Mouse (Mus musculus) induced T-regulatory cell, adult 2 months (primary cell): ENCODE data around the gene Arhgef12.
A peak's percentile ranks its signal among the peaks of the same experiment; 100 is the strongest.

Source experiments
- DNase-seq: peaks from one replicate; pipeline ENCODE4 v3.0.0-alpha.2; 2012; ENCODE audit warnings: low read depth

Arhgef12 gene

DNA sequence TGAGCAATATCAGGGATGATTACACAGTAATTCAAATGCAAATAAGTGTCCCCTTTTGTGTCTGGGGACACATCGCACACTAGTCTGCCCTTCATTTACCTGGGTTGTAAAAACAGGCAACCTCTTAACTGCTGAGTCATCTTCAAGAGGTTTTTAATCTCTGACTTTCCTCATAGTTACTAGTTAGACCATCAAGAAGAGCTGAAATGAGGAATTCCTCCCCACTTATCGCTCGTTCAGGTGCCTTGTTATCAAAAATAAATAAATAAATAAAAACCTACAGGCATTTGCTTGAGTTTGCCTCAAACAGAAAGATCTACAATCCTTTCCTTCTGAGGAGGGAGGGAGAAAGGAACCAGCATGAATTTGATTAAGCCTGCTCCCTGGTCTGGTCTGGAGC is 1.7 kb upstream of the Arhgef12 start:
- no peak for DNase-seq

DNA sequence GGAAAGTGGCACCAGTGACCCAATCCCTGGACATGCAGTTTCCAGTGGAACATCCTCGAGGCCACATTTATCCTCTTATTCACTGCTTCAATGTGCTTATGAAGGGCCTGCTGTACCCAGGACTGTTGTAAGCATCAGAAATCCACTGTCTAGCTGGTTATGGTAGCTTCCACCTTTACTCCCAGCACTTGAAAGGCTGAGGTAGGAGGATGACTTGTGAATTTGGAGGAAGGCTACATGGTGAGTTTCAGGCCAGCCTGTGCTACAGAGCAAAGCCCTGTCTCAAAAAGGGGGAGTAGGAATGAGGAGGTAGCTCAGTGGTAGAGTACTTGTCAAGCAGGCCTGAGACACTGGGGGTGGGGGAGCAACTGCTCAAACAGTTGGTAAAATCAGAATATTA is 1.0 kb upstream of the Arhgef12 start:
- no peak for DNase-seq

DNA sequence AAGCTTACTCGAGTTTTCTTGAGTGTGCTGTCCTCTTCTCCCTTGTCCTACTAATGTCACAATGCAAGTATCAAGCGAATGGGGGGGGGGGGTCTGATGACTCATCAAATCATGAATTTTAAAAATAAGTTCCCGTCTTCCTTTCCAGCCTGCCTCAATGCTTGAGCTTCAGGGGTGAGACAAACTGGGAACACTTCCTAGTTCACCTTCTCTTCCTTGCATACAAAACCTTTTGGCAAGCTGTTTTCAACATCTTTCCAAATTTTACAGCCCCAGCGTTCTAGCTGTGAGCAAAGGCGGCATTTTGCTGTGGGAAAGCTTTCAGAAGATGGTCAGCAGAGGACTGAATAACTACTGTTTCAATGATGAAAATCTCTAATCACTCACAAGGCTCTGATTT is 516 bp upstream of the Arhgef12 start:
- DNase-seq: no peak

DNA sequence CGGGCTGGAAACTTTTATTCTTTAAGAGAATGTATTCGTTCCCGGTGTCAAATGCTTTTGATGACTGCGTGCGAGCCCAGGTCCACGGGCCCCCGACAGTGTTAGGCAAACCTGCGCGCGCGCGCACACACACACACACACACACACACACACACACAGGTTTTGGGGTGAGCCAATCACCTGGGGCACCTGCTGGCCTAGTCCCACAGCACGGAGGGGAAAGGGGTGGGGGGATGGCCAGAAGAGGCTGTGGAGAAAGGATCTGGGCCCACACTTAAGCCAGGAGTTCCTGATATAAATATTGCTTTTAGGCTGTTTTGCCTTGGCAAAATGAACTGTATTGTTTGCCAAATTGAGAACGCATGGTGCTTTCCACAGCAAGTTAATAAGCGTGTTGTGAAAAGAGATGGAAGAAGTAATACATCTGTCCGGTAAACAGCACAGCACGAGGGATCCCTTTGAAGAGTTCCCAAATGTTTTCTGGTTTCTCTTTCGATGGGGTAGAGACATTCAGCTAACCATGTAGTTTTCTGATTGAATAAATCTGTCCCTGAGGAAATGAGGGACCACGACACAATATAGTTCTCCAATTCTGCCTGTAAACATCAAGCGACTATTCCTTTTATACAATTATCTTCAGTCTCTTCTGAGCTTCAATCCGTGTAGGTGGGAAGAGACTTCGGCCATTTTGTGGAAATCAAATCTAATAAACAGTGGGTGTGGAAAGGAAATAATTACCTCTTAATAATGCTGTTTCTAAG is 433 bp downstream of the Arhgef12 start:
- DNase-seq: peak; percentile 65

DNA sequence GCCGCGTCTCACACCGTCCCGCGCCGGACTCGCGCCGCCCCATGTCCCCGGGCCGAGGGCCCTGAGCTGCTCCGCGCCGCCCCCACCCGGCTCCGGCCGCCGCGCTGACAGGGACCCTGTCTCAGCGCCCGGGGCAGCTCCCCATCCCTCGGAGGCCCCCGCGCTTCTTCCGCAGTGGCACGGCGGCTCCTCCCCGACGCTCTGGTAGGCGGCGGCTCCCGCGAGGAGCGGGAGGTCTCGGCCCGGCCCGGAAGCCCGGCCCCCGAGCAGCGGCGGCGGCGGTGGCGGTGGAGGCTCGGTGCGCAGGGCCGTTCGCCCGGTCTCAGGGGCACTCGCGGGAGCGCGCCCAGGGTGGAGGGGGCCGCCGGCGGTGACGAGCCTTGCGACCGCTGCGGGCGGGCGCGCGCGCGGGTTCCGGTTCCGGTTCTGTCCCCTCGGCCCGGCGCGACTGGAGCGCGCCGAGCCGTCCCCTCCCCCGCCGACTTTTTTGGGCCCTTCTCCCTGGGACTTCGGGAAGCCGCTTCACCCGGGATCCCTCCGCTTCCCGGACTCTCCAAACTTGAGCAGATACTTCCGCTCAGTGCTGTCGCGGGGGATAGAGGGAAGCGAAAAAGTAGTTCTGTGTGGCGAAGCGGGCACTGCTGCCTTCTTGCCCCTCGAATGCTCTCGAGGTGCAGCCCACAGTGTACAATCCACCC is 1.2 kb downstream of the Arhgef12 start:
- peak; percentile 81 for DNase-seq

DNA sequence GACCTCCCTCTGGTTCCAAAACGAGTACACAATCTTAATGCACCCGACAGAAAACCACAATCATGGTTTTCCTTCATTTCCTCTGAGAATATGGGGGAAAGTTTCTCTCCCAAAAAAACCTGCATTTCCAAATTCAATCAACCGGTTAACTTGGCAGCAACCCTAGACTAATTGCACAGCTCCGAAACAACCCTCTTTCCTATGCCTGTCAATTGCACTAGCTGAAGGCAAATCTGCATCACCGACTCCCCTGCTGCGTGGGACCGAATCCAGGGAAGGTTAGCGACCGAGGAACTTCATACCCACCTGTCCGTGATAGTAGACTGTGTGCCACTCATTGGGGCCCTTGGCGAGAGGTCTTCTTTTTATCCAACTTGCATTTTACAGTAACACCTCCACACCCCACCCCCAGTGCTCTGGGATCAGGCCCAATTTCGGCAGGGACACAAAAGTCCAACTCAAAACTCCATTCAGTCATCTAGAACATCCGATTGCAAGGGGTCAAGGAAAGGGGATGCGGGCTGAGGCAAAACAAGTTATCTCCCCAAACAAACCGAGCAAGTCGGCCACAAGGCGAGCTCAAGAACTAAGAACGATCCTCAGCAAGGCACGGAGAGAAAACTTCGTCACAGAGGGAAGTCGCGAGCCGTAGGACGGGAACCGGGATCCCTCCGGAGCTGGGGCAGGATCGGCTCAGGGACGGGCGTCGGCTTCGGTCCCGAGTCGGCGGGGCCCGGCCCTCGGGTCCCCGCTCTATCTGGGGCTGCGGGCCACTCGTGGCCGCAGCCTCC is 2.0 kb downstream of the Arhgef12 start:
- peak; percentile 59 for DNase-seq

DNA sequence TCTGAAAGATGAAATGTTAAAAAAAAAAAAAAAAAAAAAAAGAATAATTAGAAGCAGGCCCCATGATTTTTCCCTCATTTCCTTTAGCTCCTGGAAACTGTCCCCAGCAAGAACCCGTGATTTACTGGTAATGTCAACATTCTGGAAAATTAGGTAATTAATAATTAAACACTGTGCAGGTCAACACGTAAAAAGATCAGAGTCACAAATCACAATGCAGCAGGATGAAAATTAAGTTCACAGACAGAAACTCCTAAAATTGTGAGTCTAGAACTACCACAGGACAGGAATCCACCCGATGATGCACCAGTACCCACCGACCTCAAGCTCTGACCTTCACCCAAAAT is 2.5 kb downstream of the Arhgef12 start:
- DNase-seq: no peak

DNA sequence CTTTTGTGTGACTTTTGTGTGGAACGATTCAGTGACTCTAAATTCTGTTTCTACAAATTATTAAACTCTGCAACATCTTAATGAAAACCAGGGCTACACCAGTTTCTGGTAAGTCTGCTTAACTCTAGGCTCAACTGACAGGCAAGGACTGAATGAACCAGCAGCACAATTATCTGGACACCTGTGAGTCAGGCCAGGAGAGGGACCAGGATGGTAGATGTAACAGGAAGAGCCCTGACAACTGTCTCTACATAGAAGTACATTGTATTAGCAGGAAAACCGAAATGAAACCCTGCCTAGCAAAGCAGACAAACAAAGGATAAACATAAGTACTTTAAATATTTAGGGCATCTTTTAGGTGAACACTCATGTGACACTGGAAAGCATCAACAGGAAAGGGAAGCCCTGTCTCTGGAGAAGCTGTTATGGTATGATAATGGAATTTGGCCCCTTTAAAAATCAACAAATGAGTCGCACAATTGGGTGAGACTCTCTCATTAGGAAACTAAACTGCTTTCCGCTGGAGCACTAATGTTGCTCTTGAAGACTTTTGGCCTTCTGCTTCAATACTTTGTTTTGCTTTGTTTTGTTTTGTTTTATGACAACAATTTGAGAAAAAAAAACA is 3.3 kb downstream of the Arhgef12 start:
- DNase-seq: peak; percentile 24

DNA sequence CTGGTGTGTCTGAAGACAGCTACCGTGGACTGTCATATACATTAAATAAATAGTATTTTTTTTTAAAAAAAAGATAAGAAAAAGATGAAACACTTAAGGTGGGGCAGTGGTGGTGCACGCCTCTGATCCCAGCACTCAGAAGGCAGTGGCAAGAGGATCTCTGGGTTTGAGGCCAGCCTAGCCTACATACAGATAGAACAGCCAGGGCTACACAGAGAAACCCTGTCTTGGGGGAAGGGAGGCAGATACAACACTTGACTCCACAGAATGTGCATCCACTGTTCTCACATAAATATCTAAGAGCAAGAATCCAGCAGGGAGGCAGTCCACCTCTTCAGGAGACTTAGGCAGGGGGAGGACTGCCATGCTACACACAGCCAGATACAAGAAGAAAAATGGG is 4.1 kb downstream of the Arhgef12 start:
- no peak for DNase-seq

DNA sequence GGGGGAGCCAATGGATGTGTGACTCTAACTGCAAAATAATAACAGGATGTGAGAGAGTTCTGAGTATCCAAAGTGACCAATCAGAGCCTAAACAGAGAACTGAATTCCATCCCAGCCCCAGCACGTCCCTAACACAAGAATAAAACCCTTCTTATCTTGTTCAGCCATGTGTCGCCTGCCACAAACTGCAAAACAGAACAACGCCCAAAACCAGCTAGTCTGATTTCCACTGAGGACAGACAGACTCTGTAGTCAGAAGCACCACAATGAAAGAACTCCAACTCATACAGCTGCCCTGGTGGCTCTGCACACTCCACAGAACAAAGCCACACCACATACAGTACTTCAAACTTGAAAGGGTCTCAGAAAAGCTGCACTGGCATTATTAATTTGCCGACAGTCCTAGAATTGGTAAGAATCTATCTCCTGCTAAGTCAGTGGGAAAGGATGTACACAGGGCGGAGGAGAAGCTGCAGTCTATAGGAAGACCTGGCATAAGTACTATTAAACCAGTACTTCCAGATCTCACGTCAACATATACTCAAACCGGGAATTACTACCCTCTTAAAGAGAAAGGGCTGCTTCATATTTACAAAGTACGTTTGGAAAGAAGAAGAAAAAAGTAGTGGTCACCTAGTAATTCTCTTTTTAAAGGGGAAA is 5.0 kb downstream of the Arhgef12 start:
- DNase-seq: peak; percentile 25

DNA sequence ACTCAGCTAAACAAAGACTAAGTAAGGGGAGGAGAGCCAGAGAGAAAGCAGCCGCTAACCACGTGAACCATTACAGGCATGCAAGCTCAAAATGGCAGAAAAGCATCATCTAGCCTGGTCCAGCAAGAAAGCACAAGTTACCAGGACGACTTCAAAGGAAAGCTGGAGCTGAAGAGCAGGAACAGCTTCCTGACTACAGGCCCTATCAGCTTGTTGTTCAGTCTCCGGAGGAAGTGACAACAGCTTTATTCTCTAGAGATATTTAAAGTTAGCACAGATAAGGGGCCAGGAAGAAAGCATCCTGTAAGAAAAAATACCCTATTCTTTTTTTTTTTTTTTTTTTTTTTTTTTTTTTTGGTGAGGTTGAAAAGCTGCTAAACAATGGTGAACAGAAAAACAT is 8.1 kb downstream of the Arhgef12 start:
- DNase-seq: peak; percentile 18

DNA sequence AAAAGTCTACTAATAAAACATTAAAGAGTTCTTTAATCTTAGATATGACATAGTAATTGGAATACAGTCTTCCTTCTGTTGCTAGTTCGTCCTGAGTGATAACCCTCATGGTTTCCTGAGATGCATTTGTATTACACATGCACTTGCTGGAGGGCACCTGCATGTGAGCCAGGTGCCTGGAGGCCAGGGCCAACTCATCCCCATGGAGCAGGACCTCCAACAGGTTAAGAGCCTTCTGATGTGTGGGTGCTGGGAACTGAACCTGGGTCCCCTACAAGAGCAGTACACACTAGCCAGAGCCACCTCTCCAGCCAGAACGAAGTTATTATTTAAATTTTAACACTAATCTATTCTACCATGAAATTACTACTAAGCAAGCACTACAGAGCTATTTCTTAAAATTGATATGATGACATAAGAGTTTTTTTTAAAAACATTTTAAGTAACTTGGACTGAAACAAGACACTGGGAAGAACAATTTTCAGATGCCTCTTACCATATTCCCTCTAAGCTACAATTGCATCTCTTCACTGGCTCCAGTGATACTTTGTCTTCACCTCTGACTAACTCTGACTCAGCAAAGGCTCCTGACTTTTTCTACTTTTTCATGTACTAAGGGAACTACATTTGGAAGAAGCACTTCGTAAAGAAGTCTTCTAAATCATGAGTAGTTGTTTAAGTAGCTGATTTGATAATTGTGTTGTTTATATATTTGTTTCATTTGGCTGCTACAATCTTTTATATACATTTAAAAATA is 9.1 kb downstream of the Arhgef12 start:
- DNase-seq: no peak

DNA sequence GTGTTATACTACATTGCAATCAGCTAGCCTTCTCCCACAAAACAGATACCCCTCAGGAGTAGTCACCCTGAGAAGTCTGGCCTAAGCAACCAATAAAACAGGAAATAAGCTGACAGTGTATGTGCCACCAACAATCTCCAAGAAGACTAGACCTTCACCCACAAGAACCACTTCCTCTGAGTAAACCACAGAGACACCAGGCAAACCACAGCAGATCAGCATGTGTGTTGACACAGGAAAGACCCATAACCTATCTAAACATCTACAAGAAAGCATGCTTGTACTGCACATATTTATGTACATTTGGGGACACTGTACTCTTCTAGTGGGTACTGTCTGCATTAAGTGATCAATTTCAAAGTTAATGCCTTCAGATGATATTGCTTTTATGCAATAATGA is 10.7 kb downstream of the Arhgef12 start:
- peak; percentile 79 for DNase-seq

DNA sequence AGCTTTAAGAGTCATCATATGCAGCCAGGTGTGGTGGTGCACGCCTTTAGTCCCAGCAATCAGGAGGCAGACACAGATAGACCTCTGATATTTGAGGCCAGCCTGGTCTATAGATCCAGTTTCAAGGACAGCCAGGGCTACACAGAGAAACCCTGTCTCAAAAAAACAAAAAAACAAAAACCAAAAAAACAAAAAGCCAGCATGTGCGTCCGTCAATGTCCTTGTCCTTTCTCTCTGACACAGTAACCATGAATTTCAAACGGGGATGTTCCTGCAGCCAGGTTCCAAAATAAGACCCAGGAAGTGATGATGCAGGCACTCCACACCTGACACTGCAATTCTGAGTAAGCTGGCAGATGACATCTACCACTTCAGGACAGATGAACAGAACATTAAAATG is 12.2 kb downstream of the Arhgef12 start:
- DNase-seq: no peak

DNA sequence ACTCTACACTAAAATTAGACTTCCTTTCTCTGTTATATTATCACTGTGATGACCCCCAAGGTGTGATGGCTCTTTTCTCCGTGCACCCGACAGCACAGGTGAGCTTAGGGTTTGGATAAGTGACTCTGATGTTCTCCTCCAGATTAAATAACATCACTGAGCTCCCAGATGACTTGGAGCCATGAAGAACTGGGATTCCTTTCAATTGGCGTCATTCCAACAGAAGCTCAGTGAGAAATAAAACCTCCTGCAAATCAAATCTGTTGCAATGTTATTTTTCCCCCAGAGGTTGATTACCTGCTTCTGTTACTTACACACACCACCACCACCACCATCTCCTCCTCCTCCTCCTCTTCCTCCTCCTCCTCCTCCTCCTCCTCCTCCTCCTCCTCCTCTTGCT is 13.2 kb downstream of the Arhgef12 start:
- no peak for DNase-seq

DNA sequence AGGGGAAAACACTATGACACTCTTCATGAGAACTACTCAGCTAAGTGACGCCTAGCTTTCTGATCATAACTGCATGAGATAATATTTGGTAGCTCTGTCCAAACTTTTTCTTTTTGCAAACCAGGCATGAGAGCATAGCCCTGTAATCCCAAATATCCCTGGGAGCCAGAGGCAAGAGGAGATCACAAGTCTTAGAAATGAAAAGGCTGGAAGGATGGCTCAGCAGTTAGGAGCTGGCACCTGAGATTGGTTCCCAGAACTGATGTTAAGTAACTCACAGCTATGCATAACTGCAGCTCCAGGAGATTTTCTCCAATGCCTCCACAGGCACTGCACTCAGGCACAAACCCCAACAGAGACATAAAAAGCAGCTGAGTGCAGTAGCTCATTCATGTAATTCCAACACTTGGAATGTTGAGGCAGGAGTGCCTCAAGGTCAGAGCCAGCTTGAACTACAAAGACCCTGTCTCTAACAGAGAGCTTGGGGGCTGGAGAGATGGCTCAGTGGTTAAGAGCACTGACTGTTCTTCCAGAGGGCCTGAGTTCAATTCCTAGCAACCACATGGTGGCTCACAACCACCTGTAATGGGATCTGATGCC is 21.3 kb downstream of the Arhgef12 start:
- DNase-seq: no peak

DNA sequence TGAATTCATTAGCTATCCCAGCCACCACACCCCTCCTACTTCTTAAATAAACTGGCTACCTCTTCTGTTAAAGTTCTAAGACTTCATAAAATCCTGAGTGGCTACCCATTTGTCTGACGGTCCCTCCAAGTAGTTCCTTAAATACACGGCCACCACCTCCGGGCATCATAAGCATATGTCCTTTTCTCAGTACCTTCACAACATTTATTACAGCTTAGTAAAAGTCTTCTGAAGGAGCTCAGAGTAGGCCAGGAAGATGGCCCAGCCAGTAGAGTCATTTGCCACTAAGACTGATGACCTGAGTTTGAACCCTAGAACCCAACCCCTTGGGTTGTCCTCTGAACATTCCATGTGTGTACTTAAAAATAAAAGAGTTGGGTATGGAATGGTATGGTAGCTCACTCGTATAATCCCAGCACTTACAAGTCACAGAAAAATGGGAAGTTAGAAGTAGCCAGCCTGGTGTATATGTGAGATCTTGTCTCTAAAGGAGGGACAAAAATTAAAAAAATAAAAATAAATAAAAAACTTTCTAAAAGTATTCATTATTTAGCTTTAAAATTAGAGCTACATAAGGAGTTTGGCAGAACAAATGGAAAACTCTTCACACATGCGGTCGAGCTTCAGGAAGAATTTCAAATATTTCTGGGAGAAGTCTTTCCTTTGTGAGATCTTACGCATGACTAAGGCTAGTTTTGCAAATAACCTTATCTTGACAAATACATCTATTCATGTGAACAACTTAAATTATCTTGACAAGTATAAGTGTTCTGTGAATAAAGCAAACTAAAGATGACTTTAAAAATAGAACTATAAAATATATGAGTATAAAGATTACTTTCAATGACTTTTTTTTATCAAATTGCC is 22.3 kb downstream of the Arhgef12 start:
- no peak for DNase-seq

DNA sequence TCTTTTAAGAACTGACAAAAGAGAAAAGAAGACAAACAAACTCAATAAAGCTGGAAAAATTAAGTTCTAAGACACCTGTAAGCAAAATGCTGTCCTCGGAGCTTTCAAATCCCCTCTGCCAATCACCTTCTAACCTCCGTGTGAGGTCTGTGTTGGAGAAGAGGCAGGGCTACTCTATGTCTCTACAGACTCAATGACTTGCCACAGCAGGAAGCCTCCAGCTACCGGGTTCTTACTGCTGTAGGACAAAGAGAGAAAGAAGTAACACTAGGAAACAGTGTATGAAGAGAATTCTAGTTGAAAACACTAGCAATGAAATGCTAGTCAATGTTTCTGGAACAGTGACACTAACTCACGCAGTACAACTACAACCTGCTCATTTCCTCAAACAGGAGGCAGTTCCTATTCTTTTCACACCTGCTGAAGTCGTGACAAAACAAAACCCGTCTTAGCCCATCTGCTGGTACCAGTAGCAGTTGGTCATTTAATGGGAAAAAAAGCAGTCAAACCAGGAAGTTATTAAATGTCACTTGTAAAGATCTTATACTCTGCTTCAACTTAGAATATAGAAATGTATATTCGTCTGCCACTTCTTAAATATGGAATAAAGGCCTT is 23.5 kb downstream of the Arhgef12 start:
- DNase-seq: no peak

DNA sequence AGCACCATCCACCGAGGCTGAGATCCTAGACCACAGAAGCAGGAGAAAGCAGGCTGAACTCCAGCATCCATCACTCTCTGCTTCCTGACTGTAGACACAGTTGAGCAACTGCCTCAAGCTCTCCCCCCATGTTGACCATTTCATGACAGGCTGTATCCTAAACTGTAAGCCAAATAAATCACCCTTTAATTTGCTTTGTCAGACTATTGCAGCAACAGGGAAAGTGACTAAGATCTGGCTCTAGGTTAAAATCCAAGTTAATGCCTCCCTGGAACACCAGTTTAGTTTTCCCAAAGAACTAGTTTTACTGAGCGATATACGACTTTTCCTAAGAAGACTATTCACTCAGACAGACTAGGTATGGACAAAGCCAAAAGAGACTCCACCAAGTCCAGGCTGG is 28.3 kb downstream of the Arhgef12 start:
- no peak for DNase-seq

DNA sequence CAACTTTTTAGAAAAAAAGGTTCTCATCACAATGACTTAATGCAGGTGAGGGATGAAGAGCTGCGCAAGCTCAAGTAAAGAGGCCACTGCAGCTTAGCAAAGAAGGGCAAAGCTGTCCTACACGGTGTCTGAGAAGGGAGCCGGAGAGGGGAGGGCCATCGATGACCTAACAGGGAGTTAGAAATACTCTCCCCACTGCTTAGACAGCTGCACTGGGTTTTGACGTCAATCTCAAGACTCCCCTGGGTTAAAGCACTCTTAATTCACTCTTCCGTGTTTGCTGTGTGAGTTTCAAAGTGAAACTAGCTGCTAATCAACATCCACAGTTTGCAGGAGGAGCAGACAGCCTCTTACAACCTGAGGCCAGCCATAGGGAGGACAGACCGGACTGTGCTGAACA is 30.9 kb downstream of the Arhgef12 start:
- DNase-seq: no peak
